Mouse (Mus musculus) embryo, embryonic 10.5 days (tissue): ENCODE results near the gene Zic2.

Experiments used
- DNase-seq: peaks from one replicate; pipeline ENCODE4 v3.0.0-alpha.2; 2015; ENCODE audit warnings: low spot score

The Zic2 gene

DNA sequence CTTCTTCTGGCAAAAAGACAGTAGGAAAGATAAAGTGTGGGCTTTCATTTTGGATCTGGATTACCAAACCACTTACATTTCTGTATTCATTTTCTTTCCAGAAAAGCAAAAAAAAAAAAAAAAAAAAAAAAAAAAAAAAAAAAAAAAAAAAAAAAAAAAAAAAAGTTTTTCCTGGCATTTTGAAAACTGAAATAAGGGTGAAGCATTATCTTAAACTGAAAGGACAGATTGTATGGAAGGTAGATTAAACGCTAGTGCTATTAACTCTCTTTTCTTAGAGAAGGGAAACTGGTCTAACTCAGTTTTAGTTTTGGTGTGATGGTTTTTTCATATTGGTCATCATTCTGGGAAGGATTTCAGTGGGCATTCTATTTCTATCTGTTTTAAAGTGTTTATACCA lies 16.8 kb downstream of the Zic2 start:
- no peak for DNase-seq

DNA sequence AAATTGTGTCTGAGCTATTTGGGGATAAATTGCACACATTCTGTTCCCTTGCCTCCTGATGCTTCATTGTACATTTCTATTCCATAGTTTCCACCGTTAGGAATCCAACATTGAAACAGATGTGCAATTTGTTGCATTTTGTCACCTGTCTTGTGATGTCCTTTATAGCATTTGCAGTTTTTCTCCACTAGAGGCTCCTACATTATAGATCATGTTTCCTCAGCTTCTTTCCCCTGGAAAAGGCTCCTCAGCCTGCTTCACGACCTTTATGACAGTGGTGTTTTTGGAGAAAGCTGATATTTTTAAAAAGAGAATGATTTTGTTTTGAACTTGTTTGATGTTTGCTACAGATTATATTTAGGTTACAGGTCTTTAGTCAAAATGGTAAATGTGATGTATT lies 33.8 kb downstream of the Zic2 start:
- peak; percentile 36 for DNase-seq

DNA sequence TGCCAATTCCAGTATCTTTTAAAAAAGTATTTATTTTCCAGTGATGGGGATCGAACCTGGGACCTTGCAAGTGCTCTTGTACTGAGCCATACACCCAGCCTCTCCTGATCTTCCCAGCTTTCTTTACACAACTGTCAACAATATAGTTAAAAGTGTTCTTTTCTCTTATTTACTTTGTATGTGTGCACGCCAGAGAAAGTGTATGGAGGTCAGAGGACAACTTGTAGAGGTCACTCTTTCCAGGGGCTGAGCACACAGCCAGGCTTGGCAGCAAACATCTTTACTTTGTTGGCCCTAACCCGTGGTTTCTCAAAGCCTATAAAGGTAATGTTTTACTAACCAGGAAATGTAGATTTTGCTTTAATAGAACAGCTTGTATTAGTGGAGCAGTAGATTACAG lies 36.3 kb downstream of the Zic2 start:
- DNase-seq = no peak

DNA sequence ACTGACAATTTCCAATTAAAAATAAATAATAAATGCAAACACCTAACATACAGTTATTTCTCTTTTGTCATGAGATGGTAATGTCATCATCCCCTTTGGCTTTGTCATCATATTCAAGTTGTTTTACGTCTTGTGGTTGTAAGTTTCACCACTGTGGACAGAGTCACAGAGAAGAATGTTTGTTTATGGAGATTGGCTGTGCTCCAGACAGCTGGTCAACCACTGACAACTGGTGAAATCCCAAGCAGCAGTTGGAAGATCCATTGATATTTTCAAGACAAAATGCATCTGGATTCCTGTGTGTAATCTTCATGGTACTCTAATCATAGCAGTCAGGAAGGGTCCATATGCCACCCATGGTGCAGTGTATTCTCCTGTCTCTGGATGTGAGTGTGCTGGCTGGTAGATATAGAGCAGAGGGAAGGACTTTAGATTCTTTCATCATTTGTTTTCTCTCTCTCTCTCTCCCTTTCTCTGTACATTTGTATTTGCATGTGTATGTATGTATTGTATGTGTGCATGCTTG lies 38.3 kb downstream of the Zic2 start:
- DNase-seq = no peak

DNA sequence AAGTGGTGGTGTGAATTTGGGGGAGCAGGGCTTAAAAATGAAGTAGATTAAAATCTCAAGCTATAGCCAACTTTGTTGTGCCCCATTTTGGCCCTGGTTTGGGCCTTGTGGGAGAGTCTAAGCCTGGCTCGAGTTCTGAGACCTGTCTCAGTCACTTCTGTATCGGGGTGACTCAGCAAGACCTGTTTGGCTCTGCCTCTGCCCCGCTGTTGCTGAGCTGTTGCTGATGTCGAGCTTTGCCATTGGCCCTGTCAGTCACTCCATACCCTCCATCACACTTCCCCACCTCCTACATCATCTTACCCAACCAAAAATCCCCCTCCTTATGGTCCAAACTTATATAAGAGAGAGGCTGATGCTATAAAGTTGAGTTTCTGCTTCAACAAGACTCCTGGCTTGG lies 53.2 kb downstream of the Zic2 start:
- DNase-seq = no peak
